Mouse (Mus musculus): Measurements from ENCODE around the gene Mpst. TPM values are rescaled to one million over a fixed set of nuclear protein-coding genes. Genes with fewer than 3 reads are reported as not detected.

The Mpst gene
- polyA plus RNA-seq, 1 experiment from 2014 or later, result 2.2 TPM

DNA sequence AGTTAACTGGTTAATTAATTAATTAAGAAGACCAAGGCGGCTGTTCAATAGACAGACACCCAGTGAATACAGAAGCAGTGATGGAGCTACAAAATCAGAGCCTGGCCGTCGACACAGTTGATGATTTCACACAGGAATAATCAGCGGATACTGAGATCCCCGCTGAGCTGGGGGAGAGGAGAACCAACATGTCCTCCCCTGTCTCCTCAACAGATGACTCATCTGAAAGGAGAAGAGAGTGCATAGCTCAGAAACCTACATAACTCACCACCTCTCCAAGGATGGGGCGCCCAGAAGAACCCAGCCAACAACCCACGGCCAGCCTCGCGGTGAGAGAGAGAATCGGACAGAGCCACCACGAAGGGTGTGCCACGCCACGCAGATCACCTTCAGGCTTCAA is 14.2 kb downstream of the Mpst start:
- Histone ChIP-seq H3K36me3 (ENCODE audit: control insufficient read depth, insufficient read depth, low read length) (no peaks in the 10 kb centered on the region), H3K4me3 (ENCODE audit: control insufficient read depth in 1 of 2, insufficient read depth in 1 of 2, low read depth in 1 of 2, low read length in 2 of 2) (no peak overlapping the region), H3K27me3 (ENCODE audit: control insufficient read depth, insufficient read depth, low read length) (peaks cover 10% of the 10 kb centered on the region; the same call in 1 of the 2 replicates), H3K4me2 (ENCODE audit: low read length) (no peak overlapping the region), H3K27ac (replicated peaks in 1 of 2; ENCODE audit: control insufficient read depth in 1 of 2, insufficient read depth in 1 of 2, low read depth in 2 of 2, low read length in 2 of 2) (no peak overlapping the region), H3K4me1 (ENCODE audit: control insufficient read depth in 2 of 2, insufficient read depth in 2 of 2, low read length in 2 of 2) (no peaks in the 10 kb centered on the region), H3K9ac (ENCODE audit: low read length) (no peak overlapping the region), H3K9me3 (ENCODE audit: control insufficient read depth, low read length) (no peaks in the 10 kb centered on the region)
- 71% methylated on average over 13 of the region's 13 CpGs for whole genome bisulfite sequencing
- no peak for ATAC-seq (ENCODE audit: insufficient number of reproducible peaks, insufficient read depth, low FRiP score, low read depth)

DNA sequence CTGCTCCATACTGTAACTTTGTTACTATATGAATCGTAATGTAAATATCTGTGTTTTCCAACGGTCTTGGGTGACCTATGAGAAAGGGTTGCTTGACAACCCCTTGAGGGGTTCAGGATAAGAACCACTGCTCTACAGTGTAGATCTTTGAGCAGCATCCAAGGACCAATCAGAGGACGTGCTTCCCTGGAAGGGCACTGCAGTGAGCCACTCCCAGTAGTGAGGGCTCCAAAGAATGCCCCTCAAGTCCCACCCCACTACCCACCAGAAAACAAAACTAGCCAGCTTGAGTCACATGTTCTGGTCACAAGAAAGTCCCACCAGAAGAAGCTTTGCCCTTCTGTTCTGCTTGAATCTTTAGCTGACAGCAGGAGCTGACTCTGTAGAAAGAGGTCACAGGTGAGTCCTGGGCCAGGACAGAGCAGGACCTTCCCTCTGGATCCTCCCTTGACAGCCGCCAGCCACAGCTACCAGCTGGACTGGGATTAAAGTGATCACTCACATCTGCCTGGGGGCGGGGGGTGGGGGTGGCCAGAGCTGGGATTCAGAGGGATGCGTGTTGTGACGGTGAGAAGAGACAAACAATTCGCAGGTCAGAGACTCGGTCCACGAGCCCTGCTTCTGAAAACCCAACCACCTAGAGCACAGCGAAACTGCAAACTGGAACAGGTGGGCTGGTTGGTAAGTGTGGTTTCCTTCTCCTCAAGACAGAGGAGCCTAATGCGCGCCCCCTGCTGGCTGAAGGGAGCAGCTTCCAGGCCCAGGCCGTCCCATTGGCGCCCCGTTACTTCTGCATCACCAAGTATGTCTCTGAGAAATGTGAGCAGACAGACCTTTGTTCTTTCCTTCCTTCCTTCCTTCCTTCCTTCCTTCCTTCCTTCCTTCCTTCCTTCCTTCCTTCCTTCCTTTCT is 16.1 kb downstream of the Mpst start:
- no peaks in the 10 kb centered on the region for H3K36me3 ChIP-seq (ENCODE audit: control insufficient read depth, insufficient read depth, low read length)
- ATAC-seq (ENCODE audit: insufficient number of reproducible peaks, insufficient read depth, low FRiP score, low read depth), result no peak
- no peak overlapping the region for H3K9ac ChIP-seq (ENCODE audit: low read length)
- no peak overlapping the region for H3K4me2 ChIP-seq (ENCODE audit: low read length)
- H3K27ac ChIP-seq (replicated peaks in 1 of 2; ENCODE audit: control insufficient read depth in 1 of 2, insufficient read depth in 1 of 2, low read depth in 2 of 2, low read length in 2 of 2), result no peak overlapping the region
- peaks cover 10% of the 10 kb centered on the region; the same call in 1 of the 2 replicates for H3K27me3 ChIP-seq (ENCODE audit: control insufficient read depth, insufficient read depth, low read length)
- H3K4me1 ChIP-seq (ENCODE audit: control insufficient read depth in 2 of 2, insufficient read depth in 2 of 2, low read length in 2 of 2), result no peaks in the 10 kb centered on the region
- H3K9me3 ChIP-seq (ENCODE audit: control insufficient read depth, low read length), result no peaks in the 10 kb centered on the region
- H3K4me3 ChIP-seq (ENCODE audit: control insufficient read depth in 1 of 2, insufficient read depth in 1 of 2, low read depth in 1 of 2, low read length in 2 of 2), result no peak overlapping the region
- 12% methylated on average over 16 of the region's 16 CpGs for WGBS

DNA sequence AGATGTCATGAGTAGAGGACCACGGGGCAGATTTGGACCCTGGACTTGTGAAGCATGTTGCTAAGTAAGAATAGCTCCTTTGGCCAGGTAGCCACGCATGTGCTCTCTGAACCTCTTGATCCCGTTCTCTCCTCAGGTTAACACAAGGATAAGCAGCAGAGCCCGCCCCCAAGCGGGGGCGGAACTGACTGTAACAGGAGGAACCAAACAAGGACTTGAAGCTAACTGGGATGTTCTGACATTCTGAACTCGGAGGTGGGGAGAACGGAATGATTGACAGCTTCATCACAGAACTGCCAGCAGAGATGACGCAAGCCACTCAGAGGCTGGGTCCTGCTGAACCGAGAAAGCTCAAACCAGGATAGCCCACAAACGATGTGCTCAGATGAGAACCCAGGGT is 18.3 kb downstream of the Mpst start:
- Histone ChIP-seq H3K4me2 (ENCODE audit: low read length) (no peak overlapping the region), H3K9me3 (ENCODE audit: control insufficient read depth, low read length) (no peaks in the 10 kb centered on the region), H3K36me3 (ENCODE audit: control insufficient read depth, insufficient read depth, low read length) (no peaks in the 10 kb centered on the region), H3K9ac (ENCODE audit: low read length) (no peak overlapping the region; the same call in 1 of the 2 replicates), H3K4me3 (ENCODE audit: control insufficient read depth in 1 of 2, insufficient read depth in 1 of 2, low read depth in 1 of 2, low read length in 2 of 2) (no peak overlapping the region), H3K27me3 (ENCODE audit: control insufficient read depth, insufficient read depth, low read length) (peaks cover 13% of the 10 kb centered on the region; the same call in 1 of the 2 replicates), H3K4me1 (ENCODE audit: control insufficient read depth in 2 of 2, insufficient read depth in 2 of 2, low read length in 2 of 2) (peaks cover 4 to 6% of the 10 kb centered on the region in 2 experiments), H3K27ac (replicated peaks in 1 of 2; ENCODE audit: control insufficient read depth in 1 of 2, insufficient read depth in 1 of 2, low read depth in 2 of 2, low read length in 2 of 2) (no peak overlapping the region)
- 12% methylated on average over 11 of the region's 11 CpGs for WGBS
- ATAC-seq (ENCODE audit: insufficient number of reproducible peaks, insufficient read depth, low FRiP score, low read depth), result no peak

- ATAC-seq (ENCODE audit: insufficient number of reproducible peaks, insufficient read depth, low FRiP score, low read depth), result no peak
- no peaks in the 10 kb centered on the region for H3K9me3 ChIP-seq (ENCODE audit: control insufficient read depth, low read length)
- H3K9ac ChIP-seq (ENCODE audit: low read length), result no peak overlapping the region
Observed at GRCm38 (mm10) chr15:78425230-78425629, 19.0 kb downstream of the Mpst start.

DNA sequence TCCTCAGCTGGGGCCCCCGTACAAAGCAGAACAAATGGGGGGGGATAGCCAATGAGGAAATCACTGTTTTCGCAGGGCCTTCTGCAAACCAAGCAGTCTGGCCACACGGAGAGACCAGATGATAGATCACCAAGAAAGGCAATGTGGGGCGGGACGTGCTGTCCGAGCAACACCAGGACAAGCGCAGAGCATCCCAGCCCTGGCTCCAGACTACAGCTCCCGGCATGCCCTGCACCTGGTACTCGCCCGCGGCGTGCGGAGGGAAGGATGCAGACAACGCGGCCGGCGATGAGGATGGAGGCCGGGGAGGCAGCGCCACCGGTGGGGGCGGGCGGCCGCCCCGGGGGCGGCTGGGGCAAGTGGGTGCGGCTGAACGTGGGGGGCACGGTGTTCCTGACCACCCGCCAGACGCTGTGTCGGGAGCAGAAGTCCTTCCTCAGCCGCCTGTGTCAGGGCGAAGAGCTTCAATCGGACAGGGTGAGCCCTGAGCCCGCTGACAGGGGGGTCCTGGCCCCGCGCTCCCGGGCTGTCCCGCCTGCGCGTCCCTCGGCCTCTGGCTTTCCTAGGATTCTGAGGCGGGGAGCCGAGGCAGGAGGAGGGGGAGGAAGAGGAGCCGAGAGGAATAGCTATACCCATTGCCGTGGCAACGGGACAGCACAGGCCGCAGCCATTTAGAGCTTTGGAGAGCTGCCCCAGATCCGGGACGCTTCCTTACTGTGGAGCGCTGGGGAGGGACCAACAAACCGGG is 22.3 kb downstream of the Mpst start, which contains the start of gene Kctd17:
TSS of gene Kctd17 (plus strand) at position 174 of the 748 bp plus-strand sequence.
- Histone ChIP-seq H3K36me3 (ENCODE audit: control insufficient read depth, insufficient read depth, low read length) (peaks cover under 1% of the 10 kb centered on the region; the same call in 1 of the 2 replicates), H3K4me1 (ENCODE audit: control insufficient read depth in 2 of 2, insufficient read depth in 2 of 2, low read length in 2 of 2) (peaks cover 6 to 7% of the 10 kb centered on the region in 2 experiments), H3K4me2 (ENCODE audit: low read length) (peak within 1 kb of the TSS; percentile 89), H3K27ac (replicated peaks in 1 of 2; ENCODE audit: control insufficient read depth in 1 of 2, insufficient read depth in 1 of 2, low read depth in 2 of 2, low read length in 2 of 2) (peak within 1 kb of the TSS in 1 of 2 experiments; percentile 66; a peak in 2 of 4 replicates), H3K4me3 (ENCODE audit: control insufficient read depth in 1 of 2, insufficient read depth in 1 of 2, low read depth in 1 of 2, low read length in 2 of 2) (peak within 1 kb of the TSS; percentile 66), H3K9me3 (ENCODE audit: control insufficient read depth, low read length) (no peaks in the 10 kb centered on the region), H3K27me3 (ENCODE audit: control insufficient read depth, insufficient read depth, low read length) (peaks cover 3% of the 10 kb centered on the region; the same call in 1 of the 2 replicates), H3K9ac (ENCODE audit: low read length) (peak within 1 kb of the TSS; percentile 74)
- ATAC-seq (ENCODE audit: insufficient number of reproducible peaks, insufficient read depth, low FRiP score, low read depth), result peak; percentile 60; the same call in 1 of the 2 replicates
- WGBS, result under 1% methylated on average over 50 of the region's 52 CpGs

More at GRCm38 (mm10) chr15:78425230-78425629, 19.0 kb downstream of the Mpst start:
- Histone ChIP-seq H3K27ac (replicated peaks in 1 of 2; ENCODE audit: control insufficient read depth in 1 of 2, insufficient read depth in 1 of 2, low read depth in 2 of 2, low read length in 2 of 2) (no peak overlapping the region), H3K36me3 (ENCODE audit: control insufficient read depth, insufficient read depth, low read length) (no peaks in the 10 kb centered on the region), H3K4me3 (ENCODE audit: control insufficient read depth in 1 of 2, insufficient read depth in 1 of 2, low read depth in 1 of 2, low read length in 2 of 2) (no peak overlapping the region), H3K4me1 (ENCODE audit: control insufficient read depth in 2 of 2, insufficient read depth in 2 of 2, low read length in 2 of 2) (peaks cover 6 to 7% of the 10 kb centered on the region in 2 experiments), H3K27me3 (ENCODE audit: control insufficient read depth, insufficient read depth, low read length) (peaks cover 13% of the 10 kb centered on the region; the same call in 1 of the 2 replicates), H3K4me2 (ENCODE audit: low read length) (no peak overlapping the region)
- WGBS, result 54% methylated on average over 4 of the region's 4 CpGs

DNA sequence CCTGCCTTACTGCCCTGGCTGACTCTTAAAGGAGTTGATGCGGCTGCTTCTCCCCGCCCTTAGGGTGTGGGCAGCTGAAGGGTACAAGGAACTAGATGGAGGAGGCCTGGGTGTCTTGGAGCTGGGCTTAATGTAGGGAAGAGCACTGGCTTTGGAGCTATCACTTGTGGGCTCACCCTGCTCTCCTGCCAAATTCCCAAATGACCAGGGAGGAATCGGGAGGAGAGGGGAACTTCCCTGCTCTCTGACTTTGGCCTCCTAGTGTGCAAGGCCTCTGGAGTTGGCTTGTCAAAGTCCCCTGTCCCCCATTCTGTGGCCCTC is 22.9 kb downstream of the Mpst start:
- no peaks in the 10 kb centered on the region for H3K9me3 ChIP-seq (ENCODE audit: control insufficient read depth, low read length)
- no peak for ATAC-seq (ENCODE audit: insufficient number of reproducible peaks, insufficient read depth, low FRiP score, low read depth)
- H3K27me3 ChIP-seq (ENCODE audit: control insufficient read depth, insufficient read depth, low read length), result peaks cover 3% of the 10 kb centered on the region; the same call in 1 of the 2 replicates
- H3K9ac ChIP-seq (ENCODE audit: low read length), result peak overlapping the region; percentile 74
- peaks cover 5% of the 10 kb centered on the region for H3K36me3 ChIP-seq (ENCODE audit: control insufficient read depth, insufficient read depth, low read length)
- H3K4me3 ChIP-seq (ENCODE audit: control insufficient read depth in 1 of 2, insufficient read depth in 1 of 2, low read depth in 1 of 2, low read length in 2 of 2), result peak overlapping the region; percentile 66
- peak overlapping the region; percentile 89 for H3K4me2 ChIP-seq (ENCODE audit: low read length)
- H3K4me1 ChIP-seq (ENCODE audit: control insufficient read depth in 2 of 2, insufficient read depth in 2 of 2, low read length in 2 of 2), result peaks cover 6 to 7% of the 10 kb centered on the region in 2 experiments
- WGBS, result 26% methylated on average over 3 of the region's 3 CpGs
- H3K27ac ChIP-seq (replicated peaks in 1 of 2; ENCODE audit: control insufficient read depth in 1 of 2, insufficient read depth in 1 of 2, low read depth in 2 of 2, low read length in 2 of 2), result peak overlapping the region in 1 of 2 experiments; percentile 66; a peak in 2 of 4 replicates

DNA sequence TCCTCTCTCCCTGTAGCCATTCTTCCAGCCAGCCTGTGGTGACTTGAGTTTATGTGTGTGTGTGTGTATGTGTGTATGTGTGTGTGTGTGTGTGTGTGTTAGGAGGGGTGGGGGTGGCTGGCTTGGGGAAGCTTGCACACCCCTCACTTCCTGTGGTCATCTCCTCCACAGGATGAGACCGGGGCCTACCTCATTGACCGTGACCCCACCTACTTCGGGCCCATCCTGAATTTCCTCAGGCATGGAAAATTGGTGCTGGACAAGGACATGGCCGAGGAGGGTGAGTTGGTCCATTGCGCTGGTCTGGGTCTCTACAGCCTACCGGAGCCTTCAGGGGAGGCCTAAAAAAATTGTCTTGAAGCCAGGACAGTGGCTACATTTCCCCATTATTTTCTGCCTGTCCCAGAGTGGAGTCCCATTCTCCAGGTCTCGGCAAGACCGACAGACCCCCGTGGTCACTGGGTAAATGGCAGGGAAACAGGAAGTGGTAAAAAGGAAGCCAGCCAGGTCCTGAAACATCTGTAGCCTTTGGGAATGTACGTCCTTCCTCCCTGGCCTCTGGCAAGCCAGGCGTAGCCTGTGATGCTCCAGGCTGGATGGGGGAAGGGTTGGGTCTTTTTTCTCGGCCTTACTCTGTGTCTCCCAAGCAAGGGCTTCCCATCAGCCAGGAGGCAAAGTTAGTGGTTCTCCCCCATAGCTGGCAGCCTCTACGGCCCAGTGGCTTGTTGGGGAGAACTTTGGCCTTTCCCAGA is 23.8 kb downstream of the Mpst start:
- Histone ChIP-seq H3K9me3 (ENCODE audit: control insufficient read depth, low read length) (no peaks in the 10 kb centered on the region), H3K27me3 (ENCODE audit: control insufficient read depth, insufficient read depth, low read length) (peaks cover 3% of the 10 kb centered on the region; the same call in 1 of the 2 replicates), H3K4me2 (ENCODE audit: low read length) (peak overlapping the region; percentile 89), H3K27ac (replicated peaks in 1 of 2; ENCODE audit: control insufficient read depth in 1 of 2, insufficient read depth in 1 of 2, low read depth in 2 of 2, low read length in 2 of 2) (peak overlapping the region; percentile 21 to 66; a peak in 3 of 4 replicates), H3K4me3 (ENCODE audit: control insufficient read depth in 1 of 2, insufficient read depth in 1 of 2, low read depth in 1 of 2, low read length in 2 of 2) (peak overlapping the region in 1 of 2 experiments; percentile 66; a peak in 1 of 4 replicates), H3K4me1 (ENCODE audit: control insufficient read depth in 2 of 2, insufficient read depth in 2 of 2, low read length in 2 of 2) (peaks cover 6 to 7% of the 10 kb centered on the region in 2 experiments), H3K36me3 (ENCODE audit: control insufficient read depth, insufficient read depth, low read length) (peaks cover 10% of the 10 kb centered on the region), H3K9ac (ENCODE audit: low read length) (no peak overlapping the region)
- ATAC-seq (ENCODE audit: insufficient number of reproducible peaks, insufficient read depth, low FRiP score, low read depth), result no peak
- WGBS, result 72% methylated on average over 13 of the region's 13 CpGs
